Mouse (Mus musculus): Measurements from ENCODE around the gene Avl9. TPM values are rescaled to one million over a fixed set of nuclear protein-coding genes. Genes with fewer than 3 reads are reported as not detected.
A peak's percentile ranks its signal among the peaks of the same experiment; 100 is the strongest.

Gene Avl9
- 1 to 10 TPM; 2.7 to 3.5 TPM for total RNA-seq (2021)
- long read RNA-seq, experiment 1, partial matches to known transcripts, result 0 of 1 reads
- long read RNA-seq, experiment 1, other reads (novel, unspliced or antisense), result 1 of 1 reads
- long read RNA-seq, experiment 2, full-length matches to known transcripts, result 2 of 3 reads
- long read RNA-seq, experiment 2, partial matches to known transcripts, result 1 of 3 reads
- long read RNA-seq, experiment 2, other reads (novel, unspliced or antisense), result 0 of 3 reads

GRCm38 (mm10) chr6:56714574-56715269 is at the start of gene Avl9:
TSS of gene Avl9 (plus strand) at chr6:56714899.
- DNase-seq (ENCODE audit: low spot score), result peak; percentile 99

DNA sequence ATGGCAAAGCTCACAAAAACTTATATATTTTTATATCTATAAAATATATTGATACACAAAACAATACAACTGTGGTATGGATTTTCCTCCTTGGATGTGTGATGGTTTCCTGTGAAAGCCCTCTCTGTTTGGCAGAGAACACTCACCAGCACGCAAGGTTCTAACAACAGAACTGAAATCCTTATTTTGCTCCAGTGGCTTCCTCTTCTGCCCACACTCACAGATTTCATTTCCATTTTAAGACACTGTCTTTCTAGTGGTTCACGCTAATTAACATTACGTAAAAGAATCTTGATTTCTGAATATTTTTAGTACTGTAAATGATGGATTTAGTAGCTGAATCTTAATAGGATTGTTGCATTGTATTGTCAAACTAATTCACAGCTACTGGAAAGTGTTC is 26.5 kb upstream of the Avl9 start:
- DNase-seq (ENCODE audit: low spot score), result no peak

DNA sequence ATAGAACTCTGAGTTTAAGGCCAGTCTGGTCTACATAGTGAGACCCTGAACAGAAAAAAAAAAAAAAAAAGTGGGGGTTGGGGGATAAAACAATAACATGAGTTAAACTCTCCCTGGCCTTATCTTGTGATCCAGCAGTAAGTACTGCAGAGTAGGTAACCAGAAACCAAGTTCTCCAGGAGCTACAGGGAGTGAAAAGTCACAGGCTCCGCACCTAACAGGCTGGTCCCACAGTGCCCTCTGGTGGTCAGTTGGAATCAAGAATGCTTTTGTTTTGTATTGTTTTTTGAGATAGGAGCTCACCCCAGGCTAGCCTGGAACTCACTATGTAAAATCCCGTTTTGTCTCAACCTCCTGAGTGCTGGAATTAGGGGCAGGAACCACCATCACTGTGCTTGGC is 23.5 kb upstream of the Avl9 start:
- DNase-seq (ENCODE audit: low spot score), result peak; percentile 39

- DNase-seq (ENCODE audit: low spot score), result no peak
These were observed 22.3 kb upstream of the Avl9 start for GRCm38 (mm10) chr6:56692445-56692844.

DNA sequence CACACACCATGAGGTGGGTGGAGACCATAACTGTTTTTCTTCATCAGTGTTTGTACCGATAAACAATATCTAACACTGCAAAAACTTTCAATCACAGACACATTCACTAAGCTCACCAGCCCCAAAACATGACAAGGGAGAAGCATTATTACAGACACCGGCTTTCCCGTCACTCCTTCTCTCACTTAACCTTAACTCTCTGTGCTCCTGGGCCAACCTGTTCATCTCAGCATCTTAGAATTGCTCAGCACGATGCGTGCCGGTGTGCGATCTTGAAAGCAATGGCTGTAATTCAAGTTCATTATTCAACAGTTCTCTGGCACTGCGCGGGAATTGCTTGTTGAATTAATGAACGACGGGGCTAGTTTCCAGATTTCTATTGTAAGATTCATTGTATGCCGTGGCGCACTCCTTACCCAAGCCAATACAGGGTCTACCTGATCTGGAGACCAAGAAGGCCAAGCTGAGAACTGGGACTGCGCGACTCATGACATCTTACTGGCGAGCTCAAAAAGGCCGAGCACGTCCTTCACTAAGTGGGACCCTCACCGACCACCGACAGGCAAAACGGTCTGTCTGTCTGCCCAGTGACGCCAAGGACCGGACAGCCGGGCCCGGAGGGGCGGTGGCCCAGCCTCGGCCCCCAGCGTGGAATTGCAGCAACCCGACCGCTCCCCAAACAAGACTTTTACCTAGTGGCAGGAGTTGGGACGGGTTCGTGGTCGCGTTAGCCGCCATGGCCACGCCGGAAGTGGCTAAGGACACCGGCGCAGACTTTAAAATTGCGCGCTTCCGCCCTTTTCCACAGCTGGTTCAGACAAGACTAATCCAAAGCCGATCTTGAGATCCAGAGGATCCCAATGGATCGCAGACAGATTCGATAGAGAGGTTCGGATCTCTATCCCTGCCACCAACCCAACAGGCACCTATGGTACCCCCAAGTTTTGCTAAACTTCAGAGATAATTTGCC is 10.5 kb upstream of the Avl9 start, which contains the start of gene Lsm5:
TSS of gene Lsm5 (minus strand) at position 780 of the 970 bp plus-strand sequence.
- DNase-seq (ENCODE audit: low spot score), result peak; percentile 92

- no peak for DNase-seq (ENCODE audit: low spot score)
These were observed 519 bp upstream of the Avl9 start for GRCm38 (mm10) chr6:56714186-56714573.

DNA sequence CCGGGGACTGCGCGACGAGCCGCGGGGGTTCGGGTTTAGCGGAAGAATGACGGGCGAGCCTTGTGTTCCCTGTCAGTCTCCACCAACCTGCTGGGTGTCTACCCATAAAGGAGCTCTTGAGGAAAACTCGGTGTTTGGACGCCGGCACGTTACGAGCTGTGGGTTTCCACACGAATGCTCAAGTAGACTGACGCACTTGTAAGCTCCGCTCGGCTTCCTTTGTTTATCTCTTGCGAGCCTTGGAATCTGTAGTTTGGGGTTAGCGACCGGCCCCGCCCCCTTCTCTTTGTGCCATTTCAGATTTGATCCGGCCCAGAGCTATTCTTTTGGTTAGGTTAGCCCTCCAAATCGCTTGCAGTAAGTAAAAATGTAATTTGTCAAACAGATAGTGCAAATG is 569 bp downstream of the Avl9 start:
- DNase-seq (ENCODE audit: low spot score), result no peak

GRCm38 (mm10) chr6:56719071-56719470 is 4.4 kb downstream of the Avl9 start:
- DNase-seq (ENCODE audit: low spot score), result no peak

GRCm38 (mm10) chr6:56720877-56721276 is 6.2 kb downstream of the Avl9 start:
- DNase-seq (ENCODE audit: low spot score), result no peak

GRCm38 (mm10) chr6:56732545-56732944 is 17.8 kb downstream of the Avl9 start:
- no peak for DNase-seq (ENCODE audit: low spot score)

DNA sequence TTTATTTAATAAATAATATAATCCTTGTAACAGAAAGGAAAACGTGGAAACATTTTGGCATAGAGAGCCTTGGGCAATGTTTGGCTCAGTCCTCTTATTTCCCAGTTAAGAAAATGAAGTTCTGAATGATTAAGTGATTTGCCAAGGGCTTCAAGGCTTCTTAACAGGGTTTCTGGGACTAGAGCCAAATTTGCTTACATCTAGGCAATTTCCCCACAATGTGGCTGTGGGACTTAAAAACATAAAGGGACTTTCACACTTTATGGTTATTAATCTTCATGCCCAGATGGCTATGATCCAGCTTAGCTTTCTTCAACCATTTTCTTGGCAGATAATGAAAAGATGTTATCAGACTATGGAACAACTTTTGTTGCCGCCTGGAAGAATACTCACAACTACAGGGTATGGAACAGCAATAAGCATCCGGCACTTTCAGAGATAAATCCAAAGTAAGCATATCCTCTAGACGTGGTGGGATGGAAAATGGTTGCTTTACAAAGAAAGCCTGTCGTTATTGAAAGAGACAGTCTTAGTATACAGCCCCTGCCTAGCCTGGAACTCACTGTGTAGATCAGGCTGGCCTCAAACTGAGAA is 31.3 kb downstream of the Avl9 start:
- no peak for DNase-seq (ENCODE audit: low spot score)

DNA sequence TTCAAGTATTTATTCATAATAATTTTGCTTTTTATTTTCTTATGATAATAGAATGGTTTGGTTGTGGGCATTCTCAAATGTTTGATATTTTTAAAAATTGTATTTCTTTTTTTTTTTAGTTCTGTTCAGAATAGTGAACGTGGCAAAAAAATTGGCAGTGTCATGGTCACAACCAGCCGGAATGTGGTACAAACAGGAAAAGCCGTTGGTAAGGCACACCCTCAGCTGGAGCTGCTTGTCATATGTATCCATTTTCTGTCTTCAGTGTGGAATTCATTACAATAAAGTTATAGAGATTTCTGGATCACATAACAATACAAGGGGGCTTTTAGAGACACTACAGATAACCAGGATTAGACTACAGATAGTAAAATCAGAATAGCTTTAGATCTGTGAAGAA is 39.0 kb downstream of the Avl9 start:
- no peak for DNase-seq (ENCODE audit: low spot score)

DNA sequence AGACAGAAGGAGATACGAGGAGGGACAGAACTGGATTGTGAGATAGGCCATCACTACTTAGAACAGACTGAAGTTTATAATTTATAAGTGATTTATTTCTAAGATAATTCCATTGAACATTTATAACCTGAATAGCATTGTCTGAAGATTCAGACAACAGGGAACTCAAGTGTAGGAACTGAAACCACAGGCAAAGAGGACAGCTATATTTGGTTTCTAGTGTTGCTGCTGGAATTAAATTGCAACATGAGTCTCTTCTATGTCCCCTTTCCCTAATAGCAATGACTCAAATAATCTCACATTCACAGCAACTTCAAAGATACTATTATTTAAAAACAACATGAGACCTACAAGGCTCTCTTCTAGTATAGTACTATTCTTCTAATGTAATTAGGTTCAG is 41.4 kb downstream of the Avl9 start:
- DNase-seq (ENCODE audit: low spot score), result no peak

GRCm38 (mm10) chr6:56759324-56759723 is 44.6 kb downstream of the Avl9 start:
- DNase-seq (ENCODE audit: low spot score), result no peak

- DNase-seq (ENCODE audit: low spot score), result no peak
These were observed 50.6 kb downstream of the Avl9 start for GRCm38 (mm10) chr6:56765265-56765664.

DNA sequence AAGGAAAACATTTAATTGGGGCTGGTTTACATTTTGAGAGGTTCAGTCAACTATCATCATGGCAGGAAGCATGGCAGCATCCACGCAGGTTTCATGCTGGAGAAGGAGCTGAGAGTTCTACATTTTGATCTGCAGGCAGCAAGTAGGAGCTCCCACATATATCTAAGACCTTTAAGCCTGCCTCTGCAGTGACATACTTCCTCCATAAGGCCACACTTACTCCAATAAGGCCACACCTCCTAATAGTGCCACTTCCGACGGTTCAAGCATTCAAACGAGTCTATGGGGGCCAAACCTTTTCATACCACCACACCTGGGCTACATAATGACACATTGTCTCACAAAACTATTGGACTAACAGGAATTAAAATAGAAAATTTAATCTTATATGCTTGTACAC is 51.0 kb downstream of the Avl9 start:
- no peak for DNase-seq (ENCODE audit: low spot score)

DNA sequence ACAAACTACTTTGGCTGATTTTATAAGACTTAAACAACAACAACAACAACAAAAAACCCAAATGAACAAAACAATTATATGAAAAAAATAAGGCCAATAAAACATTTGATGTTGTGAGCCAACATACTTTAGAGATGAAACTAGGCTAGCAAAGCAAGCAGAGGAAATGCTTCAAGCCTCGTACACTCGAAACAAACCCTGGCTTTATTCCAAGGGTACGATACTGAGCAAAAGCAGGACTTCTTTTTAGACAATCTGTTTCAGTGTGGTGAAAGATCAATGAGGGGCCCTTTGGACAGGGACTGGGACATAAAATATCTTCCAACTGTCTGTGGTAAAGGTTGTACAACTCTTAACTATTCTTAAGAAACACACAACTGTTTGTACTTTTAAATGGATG is 61.1 kb downstream of the Avl9 start:
- no peak for DNase-seq (ENCODE audit: low spot score)

DNA sequence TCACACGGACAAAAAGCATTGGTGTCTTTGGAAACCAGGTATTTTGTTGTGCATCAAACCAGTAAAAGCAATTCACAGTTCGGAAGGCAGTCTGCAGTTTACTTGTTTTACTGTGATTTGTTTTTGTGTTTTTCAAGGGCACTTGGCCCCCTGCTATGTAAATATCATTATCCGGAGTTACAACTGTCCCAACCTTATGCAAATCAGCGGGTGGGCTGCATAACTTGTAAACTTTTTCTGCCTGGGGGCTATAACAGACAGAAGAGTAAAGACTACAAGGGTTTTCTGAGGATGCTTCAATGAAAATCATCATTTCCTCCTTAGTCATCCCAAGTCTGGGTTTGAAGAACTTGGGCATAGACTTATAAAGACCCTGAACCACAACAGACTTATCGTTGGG is 64.9 kb downstream of the Avl9 start:
- DNase-seq (ENCODE audit: low spot score), result no peak

GRCm38 (mm10) chr6:56783561-56784272 is 69.0 kb downstream of the Avl9 start:
- no peak for DNase-seq (ENCODE audit: low spot score)

- DNase-seq (ENCODE audit: low spot score), result no peak
These were observed 70.4 kb downstream of the Avl9 start for GRCm38 (mm10) chr6:56785068-56785467.

GRCm38 (mm10) chr6:56787668-56788067 is 73.0 kb downstream of the Avl9 start:
- DNase-seq (ENCODE audit: low spot score), result no peak

Measured in gastrocnemius, adult 18-20 months (tissue).